Mouse (Mus musculus): ENCODE results near the gene Frmd6. TPM values are rescaled to one million over a fixed set of nuclear protein-coding genes. Genes with fewer than 3 reads are reported as not detected.

Gene Frmd6
- total RNA-seq, 2 experiments from 2014 or later = 17.6 to 18.4 TPM

DNA sequence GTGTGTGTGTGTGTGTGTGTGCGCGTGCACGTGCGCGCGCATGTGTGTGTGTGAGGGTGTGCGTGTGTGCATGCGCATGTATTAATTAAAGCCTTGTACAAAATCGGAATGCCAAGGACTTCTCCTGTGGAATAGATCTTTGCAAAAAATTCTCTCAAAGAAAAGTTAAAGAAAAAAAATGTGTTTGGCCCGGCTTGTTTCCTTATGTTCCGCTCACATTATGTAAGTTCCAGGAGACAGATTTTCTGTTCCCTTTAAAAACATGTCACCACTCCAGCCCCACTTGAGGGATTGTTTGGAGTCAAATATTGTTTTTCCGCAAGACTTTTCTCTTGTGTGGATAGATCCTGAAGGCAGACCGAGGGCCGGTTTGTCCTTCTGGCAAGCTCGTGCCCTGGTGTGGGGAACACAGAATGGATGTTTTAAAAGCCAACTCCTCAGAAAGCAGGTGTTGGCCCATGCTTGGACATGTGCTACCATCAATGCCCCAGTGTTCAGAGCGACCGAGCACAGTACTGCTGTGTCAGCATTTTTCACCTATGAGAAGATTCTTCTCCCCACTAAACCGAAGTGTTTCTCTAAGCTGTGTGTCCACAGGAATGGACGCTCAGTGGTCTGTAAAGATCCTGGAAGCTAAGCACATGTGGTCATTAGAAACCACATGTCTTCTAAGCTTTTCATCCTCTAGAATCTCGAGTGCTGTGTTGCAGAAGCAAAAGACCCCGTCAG, 51.1 kb downstream of the Frmd6 start:
- Histone ChIP-seq H3K27ac (peak overlapping the region; percentile 60), H3K4me3 (no peak overlapping the region)
- DNase-seq (ENCODE audit: low spot score in 2 of 2) = peak in 1 of 2 experiments; percentile 31
- no peak for TF ChIP-seq CTCF (conservative IDR thresholded peaks at IDR 0.05)

DNA sequence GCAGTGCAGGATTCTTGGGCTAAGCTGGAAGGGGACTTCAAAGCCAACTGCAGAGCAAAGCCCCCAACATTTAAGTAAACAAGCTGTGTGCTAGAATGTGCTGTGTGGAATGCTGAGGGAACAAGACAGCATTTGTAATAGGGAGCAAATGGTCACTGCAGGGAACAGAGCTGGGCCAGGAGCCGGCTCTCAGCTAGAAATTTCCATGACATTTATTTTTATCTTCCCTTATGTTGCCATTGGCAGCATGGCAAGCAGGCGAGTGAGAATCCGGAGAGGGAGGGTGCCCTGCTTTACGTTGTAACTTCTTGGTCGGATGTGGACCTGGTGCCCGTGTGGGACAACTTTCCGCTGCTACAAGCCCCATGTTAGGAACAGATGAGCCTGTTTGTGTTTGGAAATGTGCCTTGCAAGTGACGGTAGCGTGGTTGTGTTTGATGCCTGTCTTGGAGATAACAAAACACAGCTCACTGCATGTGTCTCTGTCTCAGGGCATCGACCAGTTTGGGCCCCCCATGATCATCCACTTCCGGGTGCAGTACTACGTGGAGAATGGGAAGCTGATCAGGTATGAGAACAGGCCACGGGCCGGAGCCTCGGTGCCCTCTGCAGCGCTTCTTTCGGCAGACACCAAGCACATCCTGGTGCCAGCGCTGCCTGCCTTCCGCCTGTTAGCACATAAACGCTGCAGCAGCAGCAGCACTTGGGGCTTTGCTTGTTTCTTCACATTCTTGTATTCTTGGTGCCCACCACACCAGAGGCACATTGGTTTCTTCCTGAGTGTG, 52.8 kb downstream of the Frmd6 start:
- H3K27ac ChIP-seq = peak overlapping the region; percentile 60
- no peak overlapping the region; the same call in 1 of the 2 replicates for H3K4me3 ChIP-seq
- no peak for TF ChIP-seq CTCF (conservative IDR thresholded peaks at IDR 0.05)
- DNase-seq (ENCODE audit: low spot score in 2 of 2) = no peak

DNA sequence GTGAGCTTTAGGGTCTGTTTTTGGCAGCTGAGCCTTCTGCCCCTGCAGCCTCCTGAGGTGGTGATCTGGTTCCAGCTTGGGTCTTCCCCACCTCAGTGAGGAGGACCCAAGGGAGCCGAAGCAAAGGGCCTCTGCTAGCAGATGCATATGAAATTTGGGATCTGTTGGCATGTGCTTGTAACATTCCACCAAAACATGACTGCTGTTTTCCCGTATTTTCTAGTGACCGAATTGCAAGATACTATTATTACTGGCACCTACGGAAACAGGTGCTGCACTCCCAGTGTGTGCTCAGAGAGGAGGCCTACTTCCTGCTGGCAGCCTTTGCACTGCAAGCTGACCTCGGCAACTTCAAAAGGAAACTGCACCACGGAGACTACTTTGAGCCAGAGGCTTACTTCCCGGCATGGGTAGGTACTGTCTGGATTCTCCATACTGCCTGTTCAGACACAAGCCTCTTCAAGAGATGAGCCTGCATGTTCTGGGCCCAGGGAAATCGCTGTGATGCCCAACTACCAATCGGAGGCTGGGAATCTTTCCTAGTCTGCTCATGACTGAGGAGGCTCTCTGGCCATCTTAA, 55.2 kb downstream of the Frmd6 start:
- H3K4me3 ChIP-seq = no peak overlapping the region
- no peak for DNase-seq (ENCODE audit: low spot score in 2 of 2)
- TF ChIP-seq CTCF (conservative IDR thresholded peaks at IDR 0.05) = no peak
- peak overlapping the region; percentile 58; the same call in 1 of the 2 replicates for H3K27ac ChIP-seq

DNA sequence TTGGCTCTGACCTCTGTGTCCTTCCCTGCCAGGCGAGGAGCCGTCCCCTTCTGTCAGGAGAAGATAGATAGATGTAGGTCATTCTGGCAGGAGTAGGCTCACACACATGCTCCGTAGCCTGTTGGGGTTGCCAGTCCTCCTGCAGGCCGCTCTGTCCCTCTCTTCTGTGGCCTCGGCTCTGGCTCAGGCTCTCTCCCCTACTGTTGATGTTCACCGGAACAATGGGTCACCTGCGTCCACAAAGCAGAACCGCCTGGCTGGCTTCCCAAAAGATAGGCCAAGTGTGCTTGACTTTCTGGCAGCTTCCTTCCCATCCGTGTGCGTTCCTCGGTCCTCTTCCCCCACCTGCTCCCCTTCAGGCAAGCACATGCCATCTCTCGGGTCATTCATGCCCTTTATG, 56.0 kb downstream of the Frmd6 start:
- TF ChIP-seq CTCF (conservative IDR thresholded peaks at IDR 0.05) = no peak
- H3K27ac ChIP-seq = peak overlapping the region; percentile 58
- no peak for DNase-seq (ENCODE audit: low spot score in 2 of 2)
- no peak overlapping the region for H3K4me3 ChIP-seq

DNA sequence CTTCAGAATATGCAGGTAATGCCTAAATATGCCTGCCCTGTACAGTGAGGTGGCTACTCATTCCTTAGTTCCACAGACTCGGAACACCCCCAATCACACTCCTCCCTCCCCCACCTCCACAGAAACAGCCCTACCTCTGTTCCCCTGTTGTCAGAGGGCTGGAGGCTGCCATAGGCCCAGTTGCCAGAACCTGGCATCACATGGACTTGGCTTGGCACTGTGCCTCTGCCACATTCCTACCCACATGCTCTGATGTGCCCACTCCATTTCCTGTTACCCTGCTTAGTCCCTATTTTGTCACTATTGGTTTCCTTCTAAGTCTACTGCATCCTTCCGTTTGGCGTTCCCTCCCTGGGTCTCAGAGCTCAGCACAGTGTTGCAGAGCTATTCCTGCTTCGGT, 56.5 kb downstream of the Frmd6 start:
- Histone ChIP-seq H3K27ac (peak overlapping the region; percentile 58; the same call in 1 of the 2 replicates), H3K4me3 (no peak overlapping the region)

DNA sequence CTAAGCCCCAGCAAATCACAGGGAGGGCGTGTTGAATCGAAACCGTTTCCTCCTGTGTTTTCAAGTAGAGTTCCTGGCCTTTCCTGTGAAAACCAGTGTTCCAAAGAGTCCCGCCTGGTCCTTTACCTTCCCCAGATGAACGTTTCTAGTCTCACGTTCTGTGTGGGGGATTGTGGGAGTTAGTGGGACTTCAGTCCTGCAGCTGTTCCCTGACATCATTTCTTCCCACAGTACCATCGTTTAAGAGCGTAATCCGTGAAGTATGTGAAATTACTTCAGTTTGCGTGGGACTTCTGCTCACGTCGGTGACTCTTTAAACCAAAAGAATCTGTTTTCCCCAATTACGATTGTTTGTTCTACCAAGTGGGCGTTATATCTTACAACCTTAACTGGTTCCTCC, 57.8 kb downstream of the Frmd6 start:
- H3K27ac ChIP-seq = no peak overlapping the region
- TF ChIP-seq CTCF (conservative IDR thresholded peaks at IDR 0.05) = no peak
- DNase-seq (ENCODE audit: low spot score in 2 of 2) = no peak
- no peak overlapping the region for H3K4me3 ChIP-seq

More for the DNA sequence above, 56.5 kb downstream of the Frmd6 start:
- TF ChIP-seq CTCF (conservative IDR thresholded peaks at IDR 0.05) = no peak
- DNase-seq (ENCODE audit: low spot score in 2 of 2) = peak; percentile 64 to 65

DNA sequence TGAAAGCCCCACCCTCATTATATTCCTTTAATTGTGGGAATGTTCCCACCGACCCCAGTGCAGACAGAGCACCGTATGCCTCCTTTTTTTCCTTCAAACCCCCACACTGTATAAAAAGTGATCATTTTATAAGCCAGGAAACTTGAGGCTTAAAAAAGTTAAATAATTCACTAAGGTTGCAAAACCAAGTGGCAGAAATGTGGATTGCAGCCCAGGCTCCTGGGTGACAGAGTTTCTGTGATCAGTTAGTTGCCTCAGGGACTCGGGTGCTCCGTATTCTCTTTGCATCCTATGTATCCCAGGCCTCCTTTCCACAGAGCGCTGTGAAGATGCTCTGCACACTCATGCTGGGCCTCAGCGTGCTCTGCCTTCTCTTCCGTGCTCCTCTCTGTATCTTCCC, 58.8 kb downstream of the Frmd6 start:
- H3K27ac ChIP-seq = no peak overlapping the region
- DNase-seq (ENCODE audit: low spot score in 2 of 2) = no peak
- peak; percentile 40 for TF ChIP-seq CTCF (conservative IDR thresholded peaks at IDR 0.05)
- no peak overlapping the region for H3K4me3 ChIP-seq

DNA sequence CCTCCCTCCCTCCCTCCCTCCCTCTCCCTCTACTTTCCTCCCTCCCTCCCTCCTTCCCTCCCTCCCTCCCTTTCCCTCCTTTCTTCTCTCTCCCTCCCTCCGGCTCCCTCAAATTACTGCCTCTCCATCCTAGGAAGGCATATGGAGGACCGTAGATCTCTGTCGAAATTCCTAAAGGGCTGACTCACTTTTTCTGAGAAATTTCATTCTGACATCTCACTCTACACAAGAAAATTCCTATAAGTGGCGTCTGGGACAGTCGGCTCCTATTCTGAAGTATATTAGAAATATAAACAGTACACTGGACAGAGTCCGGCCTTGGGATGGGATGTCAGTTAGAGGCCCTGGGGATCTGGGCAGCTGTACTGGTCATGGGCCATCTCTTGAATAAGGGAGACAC, 59.7 kb downstream of the Frmd6 start:
- no peak for TF ChIP-seq CTCF (conservative IDR thresholded peaks at IDR 0.05)
- H3K4me3 ChIP-seq = no peak overlapping the region
- DNase-seq (ENCODE audit: low spot score in 2 of 2) = no peak
- H3K27ac ChIP-seq = no peak overlapping the region

DNA sequence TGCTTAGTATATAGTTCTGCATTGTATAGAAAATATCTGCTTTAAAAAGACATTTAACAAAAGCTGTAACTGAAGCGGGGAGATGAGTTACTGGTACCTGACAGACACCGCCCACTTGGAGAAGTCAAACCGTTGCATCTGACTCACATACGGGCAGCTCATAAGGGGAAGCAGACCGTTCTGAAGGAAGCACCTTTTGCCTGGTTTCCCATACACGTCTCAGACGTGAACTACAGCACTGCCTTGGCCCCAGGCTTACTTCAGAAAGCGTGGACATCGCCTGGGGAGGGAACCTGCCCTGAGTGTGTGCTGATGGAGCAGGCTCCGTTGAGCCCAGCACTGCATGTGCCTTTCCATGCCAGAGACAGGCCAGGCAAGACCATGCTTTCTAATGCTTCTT, 60.3 kb downstream of the Frmd6 start:
- no peak for TF ChIP-seq CTCF (conservative IDR thresholded peaks at IDR 0.05)
- Histone ChIP-seq H3K27ac (no peak overlapping the region), H3K4me3 (no peak overlapping the region)
- no peak for DNase-seq (ENCODE audit: low spot score in 2 of 2)

DNA sequence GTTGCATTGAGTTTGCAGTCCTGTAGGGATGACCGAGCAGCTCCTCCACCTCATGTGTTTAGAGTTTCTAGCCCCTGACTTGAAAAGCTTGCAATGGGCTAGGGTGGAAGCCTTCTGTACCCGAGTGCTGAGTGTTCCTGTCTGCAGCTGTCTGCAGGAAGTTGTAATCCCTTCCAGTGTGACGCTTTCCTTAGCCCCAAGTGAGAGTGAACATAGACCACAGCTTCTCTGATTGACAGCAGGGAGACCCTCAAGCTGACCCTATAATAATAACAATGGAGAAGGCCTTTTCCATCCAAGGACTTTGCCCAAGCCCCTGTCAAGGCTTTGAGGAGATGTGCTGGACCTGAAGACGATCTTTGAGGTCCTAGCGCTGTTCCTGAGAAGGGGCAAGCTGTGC, 65.1 kb downstream of the Frmd6 start:
- H3K27ac ChIP-seq = no peak overlapping the region
- TF ChIP-seq CTCF (conservative IDR thresholded peaks at IDR 0.05) = no peak
- H3K4me3 ChIP-seq = no peak overlapping the region
- DNase-seq (ENCODE audit: low spot score in 2 of 2) = no peak

DNA sequence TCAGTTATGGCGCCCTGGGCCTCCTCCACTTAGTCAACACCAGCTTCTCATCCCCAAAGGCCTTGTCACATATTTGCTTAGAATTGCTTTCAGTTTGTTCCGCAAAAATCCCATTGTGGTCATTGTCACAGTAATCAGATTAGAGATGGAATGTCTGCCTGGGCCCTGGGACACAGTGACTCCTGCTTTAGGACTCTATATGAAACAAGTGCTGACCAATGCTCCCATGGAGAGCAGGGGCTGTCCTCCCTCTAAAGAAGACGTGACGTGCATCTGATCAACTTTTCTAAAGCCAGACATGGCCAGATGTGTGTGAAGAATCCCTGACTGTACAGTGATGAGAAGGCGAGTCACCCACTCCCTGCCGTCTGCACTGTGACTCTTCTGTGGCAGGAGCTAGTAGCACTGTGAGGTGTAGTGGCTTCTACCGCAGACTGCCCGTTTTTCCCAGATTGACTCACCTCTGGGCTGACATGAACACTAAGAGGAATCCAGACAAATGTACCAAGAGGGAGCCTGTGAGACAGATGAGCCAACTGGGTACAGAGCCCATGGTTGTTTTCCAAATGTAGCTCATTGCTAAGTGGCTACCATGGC, 65.7 kb downstream of the Frmd6 start:
- Histone ChIP-seq H3K27ac (no peak overlapping the region), H3K4me3 (no peak overlapping the region)
- no peak for DNase-seq (ENCODE audit: low spot score in 2 of 2)
- no peak for TF ChIP-seq CTCF (conservative IDR thresholded peaks at IDR 0.05)

DNA sequence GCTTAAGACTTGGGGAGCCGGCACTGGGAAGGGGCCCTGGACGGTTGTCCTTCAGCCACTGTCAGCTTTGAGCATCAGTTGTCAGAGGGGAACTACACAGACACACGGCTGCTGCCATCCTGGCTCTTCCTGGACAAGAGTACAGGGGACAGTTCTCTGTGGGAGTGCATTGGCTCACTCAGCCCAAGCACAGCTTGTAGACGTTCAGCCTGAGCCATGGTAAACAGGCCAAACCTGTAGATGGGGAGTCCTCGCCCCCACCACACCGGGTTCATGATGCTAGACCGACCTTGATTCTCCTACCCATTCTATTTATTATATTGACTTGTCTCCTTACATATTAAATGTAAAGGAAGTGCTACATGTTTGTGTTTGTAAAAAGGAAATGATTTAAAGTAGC, 70.0 kb downstream of the Frmd6 start:
- no peak overlapping the region for H3K4me3 ChIP-seq
- no peak for DNase-seq (ENCODE audit: low spot score in 2 of 2)
- no peak for TF ChIP-seq CTCF (conservative IDR thresholded peaks at IDR 0.05)
- no peak overlapping the region for H3K27ac ChIP-seq

DNA sequence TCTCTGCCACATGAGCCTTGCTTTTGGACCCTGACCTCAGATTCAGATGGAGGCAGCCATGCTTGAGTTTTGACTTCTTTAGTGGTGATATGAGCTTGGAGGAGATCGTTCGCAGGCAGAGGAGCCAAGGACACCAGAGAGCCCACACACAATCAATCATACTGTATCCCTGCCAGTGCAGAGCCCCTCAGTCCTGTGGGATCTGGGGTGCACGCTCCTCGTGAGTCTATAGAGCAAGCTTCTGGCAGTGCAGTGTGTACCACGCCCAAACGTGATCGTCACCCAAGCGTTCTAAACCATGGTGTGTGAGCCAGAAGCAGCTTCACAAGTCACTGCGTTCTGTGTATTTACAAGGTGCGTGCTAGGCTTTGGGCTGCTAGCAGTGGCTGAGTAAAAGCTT, 70.8 kb downstream of the Frmd6 start:
- no peak for DNase-seq (ENCODE audit: low spot score in 2 of 2)
- no peak overlapping the region for H3K4me3 ChIP-seq
- no peak overlapping the region for H3K27ac ChIP-seq
- TF ChIP-seq CTCF (conservative IDR thresholded peaks at IDR 0.05) = no peak
